Mouse (Mus musculus): ENCODE measurements around the gene Tmtc2. TPM values are rescaled to one million over a fixed set of nuclear protein-coding genes. Genes with fewer than 3 reads are reported as not detected.

Tmtc2 gene
- polyA plus RNA-seq, 1 experiment from 2014 or later: 7.3 TPM

DNA sequence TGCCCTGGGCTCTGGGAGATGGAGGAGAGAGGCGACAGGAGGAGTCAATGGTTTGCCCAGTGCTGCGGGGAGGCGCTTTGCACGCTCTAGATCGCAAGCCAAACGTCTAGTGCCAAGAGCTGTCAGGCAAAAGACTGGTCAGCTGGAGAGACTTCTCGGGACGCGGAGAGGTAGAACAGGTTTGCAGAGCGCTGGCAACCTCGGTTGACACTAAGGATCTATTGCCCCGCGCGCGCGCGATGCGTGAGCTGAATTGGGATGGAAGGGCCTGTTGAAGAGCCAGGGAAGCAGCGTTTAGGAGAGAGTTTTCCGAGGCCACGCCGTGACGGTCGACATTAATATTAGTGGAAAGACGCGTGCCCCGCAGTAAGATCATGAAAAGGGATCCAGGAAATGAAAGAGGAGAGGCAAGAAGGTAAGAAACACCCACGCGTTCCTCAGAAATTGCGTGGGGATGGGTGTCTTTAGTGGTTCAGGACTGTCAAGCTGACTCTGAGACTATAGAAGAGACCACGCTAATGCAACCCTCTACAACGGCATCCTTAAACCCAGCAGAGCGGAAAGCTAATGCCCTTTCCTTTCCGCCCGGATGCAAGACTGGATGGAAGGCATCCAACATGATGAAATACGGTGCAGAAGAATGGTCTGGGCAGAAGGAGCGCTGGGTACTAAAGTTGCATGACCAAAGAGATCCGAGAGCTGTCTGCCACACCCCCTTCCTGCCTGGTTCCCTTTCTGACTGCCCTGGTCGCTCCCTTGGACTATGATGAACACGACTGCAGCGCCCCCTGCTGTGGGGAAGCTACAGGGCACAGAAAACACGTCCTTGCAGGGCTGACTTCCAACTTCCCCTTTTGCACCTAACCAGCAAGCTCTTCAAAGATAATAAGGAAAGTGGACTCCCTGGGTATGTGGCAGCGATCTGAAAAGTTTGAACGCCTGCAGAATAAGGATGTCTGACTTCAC, 727 bp upstream of the Tmtc2 start:
- Histone ChIP-seq H3K9ac (ENCODE audit: low read depth, low read length) (peak overlapping the region; percentile 80), H3K4me3 (ENCODE audit: low read length) (peak overlapping the region; percentile 70), H3K4me1 (ENCODE audit: control insufficient read depth, insufficient read depth, low read depth, low read length) (peaks cover 13% of the 10 kb centered on the region), H3K27ac (ENCODE audit: low read depth, low read length) (peak overlapping the region; percentile 92), H3K27me3 (replicated peaks; ENCODE audit: control insufficient read depth, insufficient read depth, low read length) (no peaks in the 10 kb centered on the region; the same call in 1 of the 2 replicates), H3K36me3 (ENCODE audit: control insufficient read depth, insufficient read depth, low read length) (no peaks in the 10 kb centered on the region), H3K4me2 (ENCODE audit: low read length) (peak overlapping the region; percentile 87), H3K9me3 (ENCODE audit: control insufficient read depth, low read length) (no peaks in the 10 kb centered on the region)
- under 1% methylated on average over 44 of the region's 44 CpGs for WGBS
- peak; percentile 85 for ATAC-seq

DNA sequence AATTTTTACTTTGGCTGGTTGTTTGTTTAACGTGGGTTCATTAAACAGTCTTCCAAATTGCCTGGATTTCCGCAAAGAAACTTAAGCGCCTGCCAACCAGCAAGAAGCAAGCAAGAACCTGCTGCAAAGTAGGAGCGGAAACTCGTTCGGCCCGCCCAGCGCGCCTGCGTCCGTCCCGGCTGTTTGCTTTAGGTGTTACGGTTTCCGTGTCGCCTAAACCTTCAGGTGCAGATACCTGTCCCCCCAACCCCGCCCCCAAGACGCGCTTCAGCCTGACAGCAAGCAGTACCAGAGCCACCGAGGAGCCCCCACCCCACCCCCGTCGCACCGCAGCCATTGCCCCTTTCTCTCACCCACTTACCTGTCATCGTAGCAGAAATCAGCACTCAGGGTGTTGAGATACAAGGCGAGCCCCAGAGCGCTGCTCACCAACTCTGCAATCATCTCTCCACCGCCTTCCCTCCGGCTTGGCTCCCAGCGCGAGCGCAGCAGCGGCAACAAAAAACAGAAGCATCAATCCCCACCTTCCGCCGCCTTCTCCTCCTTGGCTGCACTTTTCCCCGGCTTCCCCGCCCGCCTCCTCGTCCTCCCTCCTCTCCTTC, 844 bp downstream of the Tmtc2 start:
- ATAC-seq: 0 out of 2 replicates have a peak, but pooled peaks have one; percentile 0
- H3K4me2 ChIP-seq (ENCODE audit: low read length): peak overlapping the region; percentile 87
- peak overlapping the region; percentile 70 for H3K4me3 ChIP-seq (ENCODE audit: low read length)
- peak overlapping the region; percentile 80 for H3K9ac ChIP-seq (ENCODE audit: low read depth, low read length)
- peak overlapping the region; percentile 92 for H3K27ac ChIP-seq (ENCODE audit: low read depth, low read length)
- no peaks in the 10 kb centered on the region for H3K36me3 ChIP-seq (ENCODE audit: control insufficient read depth, insufficient read depth, low read length)
- no peaks in the 10 kb centered on the region for H3K9me3 ChIP-seq (ENCODE audit: control insufficient read depth, low read length)
- H3K27me3 ChIP-seq (replicated peaks; ENCODE audit: control insufficient read depth, insufficient read depth, low read length): no peaks in the 10 kb centered on the region; the same call in 1 of the 2 replicates
- H3K4me1 ChIP-seq (ENCODE audit: control insufficient read depth, insufficient read depth, low read depth, low read length): peaks cover 13% of the 10 kb centered on the region
- WGBS: under 1% methylated on average over 36 of the region's 37 CpGs

DNA sequence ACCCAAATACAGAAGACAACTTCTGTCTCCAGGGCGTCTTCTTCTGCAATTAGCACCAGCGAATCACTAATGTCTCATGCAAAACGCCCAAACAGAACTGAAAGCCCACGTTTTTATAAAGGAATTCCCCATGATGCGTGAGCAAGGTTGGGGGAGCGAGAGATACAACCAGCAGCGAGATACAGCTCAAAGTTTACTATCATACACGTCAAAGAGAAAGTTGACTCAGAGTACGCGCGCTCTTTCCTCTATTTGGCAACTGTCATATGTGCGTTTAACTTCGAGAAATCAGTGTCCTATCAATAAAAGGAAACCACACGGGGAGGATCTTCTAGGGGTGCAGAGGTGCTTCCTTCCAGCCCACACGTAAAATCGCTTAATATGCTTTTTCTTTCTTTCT, 1.4 kb downstream of the Tmtc2 start:
- H3K4me3 ChIP-seq (ENCODE audit: low read length): peak overlapping the region; percentile 70
- no peak for ATAC-seq
- peak overlapping the region; percentile 87 for H3K4me2 ChIP-seq (ENCODE audit: low read length)
- H3K4me1 ChIP-seq (ENCODE audit: control insufficient read depth, insufficient read depth, low read depth, low read length): peaks cover 13% of the 10 kb centered on the region
- no peaks in the 10 kb centered on the region; the same call in 1 of the 2 replicates for H3K27me3 ChIP-seq (replicated peaks; ENCODE audit: control insufficient read depth, insufficient read depth, low read length)
- H3K9me3 ChIP-seq (ENCODE audit: control insufficient read depth, low read length): no peaks in the 10 kb centered on the region
- H3K27ac ChIP-seq (ENCODE audit: low read depth, low read length): no peak overlapping the region
- no peaks in the 10 kb centered on the region for H3K36me3 ChIP-seq (ENCODE audit: control insufficient read depth, insufficient read depth, low read length)
- peak overlapping the region; percentile 20; the same call in 1 of the 2 replicates for H3K9ac ChIP-seq (ENCODE audit: low read depth, low read length)
- under 1% methylated on average over 16 of the region's 16 CpGs for WGBS

DNA sequence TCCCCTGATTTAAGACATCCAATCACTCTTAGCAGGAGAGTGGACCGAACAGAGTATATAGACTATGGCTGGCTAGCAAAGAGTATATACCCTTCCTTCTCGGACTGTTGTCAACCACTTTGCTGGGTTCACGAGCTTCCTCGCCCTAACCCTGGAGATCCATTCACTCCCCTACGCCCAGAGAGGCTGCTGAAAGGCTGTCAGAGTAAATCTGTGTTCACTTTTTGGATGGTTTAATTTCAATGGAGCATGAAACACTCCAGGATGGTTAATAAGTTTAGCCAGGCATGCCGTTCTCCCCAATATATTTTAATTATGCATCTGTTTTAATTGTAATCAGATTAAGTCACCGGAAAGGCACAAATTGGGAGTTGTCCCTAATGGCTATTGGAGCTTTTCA, 1.9 kb downstream of the Tmtc2 start:
- no peaks in the 10 kb centered on the region for H3K36me3 ChIP-seq (ENCODE audit: control insufficient read depth, insufficient read depth, low read length)
- peak overlapping the region; percentile 39; the same call in 1 of the 2 replicates for H3K9ac ChIP-seq (ENCODE audit: low read depth, low read length)
- 25% methylated on average over 7 of the region's 7 CpGs for WGBS
- peaks cover 13% of the 10 kb centered on the region for H3K4me1 ChIP-seq (ENCODE audit: control insufficient read depth, insufficient read depth, low read depth, low read length)
- ATAC-seq: no peak
- peak overlapping the region; percentile 70 for H3K4me3 ChIP-seq (ENCODE audit: low read length)
- no peaks in the 10 kb centered on the region for H3K9me3 ChIP-seq (ENCODE audit: control insufficient read depth, low read length)
- no peaks in the 10 kb centered on the region; the same call in 1 of the 2 replicates for H3K27me3 ChIP-seq (replicated peaks; ENCODE audit: control insufficient read depth, insufficient read depth, low read length)
- peak overlapping the region; percentile 87 for H3K4me2 ChIP-seq (ENCODE audit: low read length)
- no peak overlapping the region for H3K27ac ChIP-seq (ENCODE audit: low read depth, low read length)

DNA sequence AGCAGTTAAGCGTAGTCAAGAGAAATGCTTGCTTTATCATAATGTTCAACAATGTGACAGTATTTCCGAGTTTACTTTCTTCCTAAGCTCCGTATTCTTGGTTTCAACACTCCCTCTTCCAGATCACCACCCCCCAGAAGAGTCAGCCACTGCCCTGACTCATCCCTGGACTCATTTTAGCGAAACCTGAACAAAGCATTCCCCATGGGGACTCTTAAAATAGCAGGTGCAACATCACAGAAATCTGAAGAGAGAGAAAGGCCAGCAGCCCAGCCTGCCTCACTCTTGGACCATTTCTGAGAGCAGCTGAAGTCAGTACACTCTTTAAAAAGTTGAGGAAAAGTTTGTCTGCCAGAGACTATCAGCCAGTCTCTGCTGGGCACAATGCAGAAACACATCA, 2.4 kb downstream of the Tmtc2 start:
- no peaks in the 10 kb centered on the region for H3K36me3 ChIP-seq (ENCODE audit: control insufficient read depth, insufficient read depth, low read length)
- no peak overlapping the region for H3K27ac ChIP-seq (ENCODE audit: low read depth, low read length)
- no peak for ATAC-seq
- no peaks in the 10 kb centered on the region; the same call in 1 of the 2 replicates for H3K27me3 ChIP-seq (replicated peaks; ENCODE audit: control insufficient read depth, insufficient read depth, low read length)
- peaks cover 13% of the 10 kb centered on the region for H3K4me1 ChIP-seq (ENCODE audit: control insufficient read depth, insufficient read depth, low read depth, low read length)
- H3K4me3 ChIP-seq (ENCODE audit: low read length): peak overlapping the region; percentile 70
- H3K9me3 ChIP-seq (ENCODE audit: control insufficient read depth, low read length): no peaks in the 10 kb centered on the region
- peak overlapping the region; percentile 87 for H3K4me2 ChIP-seq (ENCODE audit: low read length)
- H3K9ac ChIP-seq (ENCODE audit: low read depth, low read length): peak overlapping the region; percentile 39
- 54% methylated on average over 4 of the region's 4 CpGs for WGBS

DNA sequence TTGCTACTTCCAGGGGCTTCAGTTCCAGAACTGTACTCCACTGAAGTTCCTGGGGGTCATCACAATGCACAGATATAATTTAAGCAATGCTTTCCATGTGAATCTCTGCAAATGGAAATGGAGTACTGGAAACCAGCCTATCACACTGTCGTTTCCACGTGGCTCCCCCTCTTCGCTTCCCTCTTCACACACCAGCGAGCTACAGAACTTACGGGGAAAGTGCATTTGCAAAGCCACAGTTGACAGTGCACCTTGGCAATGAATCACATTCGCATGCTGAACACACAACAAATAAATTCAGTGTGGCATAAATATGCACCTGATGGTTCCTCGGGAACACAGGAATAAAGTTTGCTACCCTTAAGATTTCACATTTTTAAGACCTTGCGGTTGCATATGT, 3.2 kb downstream of the Tmtc2 start:
- Histone ChIP-seq H3K27ac (ENCODE audit: low read depth, low read length) (no peak overlapping the region), H3K36me3 (ENCODE audit: control insufficient read depth, insufficient read depth, low read length) (no peaks in the 10 kb centered on the region), H3K4me3 (ENCODE audit: low read length) (peak overlapping the region; percentile 15), H3K4me1 (ENCODE audit: control insufficient read depth, insufficient read depth, low read depth, low read length) (peaks cover 10% of the 10 kb centered on the region), H3K27me3 (replicated peaks; ENCODE audit: control insufficient read depth, insufficient read depth, low read length) (no peaks in the 10 kb centered on the region; the same call in 1 of the 2 replicates), H3K4me2 (ENCODE audit: low read length) (peak overlapping the region; percentile 45), H3K9me3 (ENCODE audit: control insufficient read depth, low read length) (no peaks in the 10 kb centered on the region), H3K9ac (ENCODE audit: low read depth, low read length) (no peak overlapping the region)
- no peak for ATAC-seq
- 61% methylated on average over 8 of the region's 8 CpGs for WGBS

DNA sequence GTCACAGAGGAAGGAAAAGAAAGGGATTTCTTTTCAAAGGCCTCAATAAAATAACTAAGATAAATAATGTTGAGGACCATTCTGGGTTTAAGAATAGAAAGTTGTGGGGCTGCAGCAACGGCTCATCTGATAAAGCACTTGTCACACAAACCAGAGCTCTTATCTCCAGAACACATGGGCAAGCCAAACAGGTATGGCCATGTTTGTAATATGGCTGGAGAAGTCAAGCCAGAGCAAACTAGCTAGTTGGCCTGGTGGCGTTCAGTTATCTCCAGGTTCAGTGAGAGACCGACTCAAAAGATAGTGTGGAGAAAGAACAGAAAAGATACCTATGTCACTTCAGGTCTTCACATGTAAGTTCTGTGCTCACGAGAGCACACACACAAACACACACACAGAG, 4.7 kb downstream of the Tmtc2 start:
- H3K36me3 ChIP-seq (ENCODE audit: control insufficient read depth, insufficient read depth, low read length): no peaks in the 10 kb centered on the region
- H3K9ac ChIP-seq (ENCODE audit: low read depth, low read length): no peak overlapping the region
- 89% methylated on average over 4 of the region's 4 CpGs for WGBS
- no peaks in the 10 kb centered on the region for H3K9me3 ChIP-seq (ENCODE audit: control insufficient read depth, low read length)
- H3K4me1 ChIP-seq (ENCODE audit: control insufficient read depth, insufficient read depth, low read depth, low read length): peaks cover 9% of the 10 kb centered on the region
- no peak overlapping the region for H3K4me3 ChIP-seq (ENCODE audit: low read length)
- no peak overlapping the region for H3K4me2 ChIP-seq (ENCODE audit: low read length)
- no peak overlapping the region for H3K27ac ChIP-seq (ENCODE audit: low read depth, low read length)
- no peak for ATAC-seq
- H3K27me3 ChIP-seq (replicated peaks; ENCODE audit: control insufficient read depth, insufficient read depth, low read length): no peaks in the 10 kb centered on the region

DNA sequence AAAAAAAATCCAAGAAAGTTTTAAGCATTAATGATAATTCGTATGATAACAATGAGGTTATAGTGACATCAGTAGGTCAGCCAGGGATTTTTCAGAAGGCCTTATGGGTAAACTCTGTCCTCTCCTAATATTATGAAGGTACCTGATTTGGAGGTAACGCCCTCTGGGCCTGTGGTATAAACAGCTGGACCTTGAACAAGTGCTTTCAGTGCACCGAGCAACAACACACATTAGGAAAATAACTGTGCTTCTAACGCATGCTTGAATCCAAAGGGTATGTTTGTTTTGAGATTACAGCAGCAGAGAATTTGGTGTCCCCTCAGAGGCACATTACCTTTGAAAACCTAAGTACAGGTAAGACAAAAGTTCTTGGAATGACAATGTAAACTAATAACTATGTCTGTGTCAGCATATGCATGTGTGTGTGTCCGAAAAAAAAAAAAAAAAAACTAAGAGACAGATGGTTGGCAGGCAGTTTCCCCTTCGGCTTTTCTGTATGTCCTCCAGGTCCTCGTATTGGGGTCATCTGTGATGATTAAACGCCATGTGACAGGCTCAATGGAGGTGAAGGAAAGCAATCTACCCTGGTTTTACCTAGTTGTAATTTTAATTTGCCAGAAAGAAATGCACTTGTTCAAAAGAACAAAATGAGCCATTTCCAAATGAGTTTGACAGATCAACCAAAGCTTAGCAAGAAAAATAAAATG, 6.3 kb downstream of the Tmtc2 start:
- no peaks in the 10 kb centered on the region for H3K27me3 ChIP-seq (replicated peaks; ENCODE audit: control insufficient read depth, insufficient read depth, low read length)
- H3K9me3 ChIP-seq (ENCODE audit: control insufficient read depth, low read length): no peaks in the 10 kb centered on the region
- peak; percentile 26; the same call in 1 of the 2 replicates for ATAC-seq
- H3K4me1 ChIP-seq (ENCODE audit: control insufficient read depth, insufficient read depth, low read depth, low read length): peaks cover 14% of the 10 kb centered on the region
- H3K4me2 ChIP-seq (ENCODE audit: low read length): no peak overlapping the region
- no peak overlapping the region for H3K9ac ChIP-seq (ENCODE audit: low read depth, low read length)
- no peak overlapping the region for H3K4me3 ChIP-seq (ENCODE audit: low read length)
- H3K27ac ChIP-seq (ENCODE audit: low read depth, low read length): no peak overlapping the region
- 69% methylated on average over 8 of the region's 8 CpGs for WGBS
- H3K36me3 ChIP-seq (ENCODE audit: control insufficient read depth, insufficient read depth, low read length): no peaks in the 10 kb centered on the region

All from hindbrain, embryonic 16.5 days (tissue).